Mouse (Mus musculus): Measurements from ENCODE around the gene Myadm. TPM values are rescaled to one million over a fixed set of nuclear protein-coding genes. Genes with fewer than 3 reads are reported as not detected.

Myadm gene
- polyA plus RNA-seq, 1 experiment from 2014 or later, result 40.4 TPM

- no peak overlapping the region for H3K9ac ChIP-seq
- no peak overlapping the region for H3K4me2 ChIP-seq
- peaks cover 90% of the 10 kb centered on the region for H3K36me3 ChIP-seq
- no peak for ATAC-seq (ENCODE audit: low read depth)
- H3K27ac ChIP-seq (replicated peaks), result no peak overlapping the region
- 71% methylated on average over 5 of the region's 5 CpGs for WGBS
- H3K9me3 ChIP-seq, result no peaks in the 10 kb centered on the region
- H3K27me3 ChIP-seq, result no peaks in the 10 kb centered on the region
- no peak overlapping the region for H3K4me3 ChIP-seq
- no peaks in the 10 kb centered on the region for H3K4me1 ChIP-seq (replicated peaks)
These were observed 59.4 kb downstream of the Myadm start for GRCm38 (mm10) chr7:3348326-3348725.

DNA sequence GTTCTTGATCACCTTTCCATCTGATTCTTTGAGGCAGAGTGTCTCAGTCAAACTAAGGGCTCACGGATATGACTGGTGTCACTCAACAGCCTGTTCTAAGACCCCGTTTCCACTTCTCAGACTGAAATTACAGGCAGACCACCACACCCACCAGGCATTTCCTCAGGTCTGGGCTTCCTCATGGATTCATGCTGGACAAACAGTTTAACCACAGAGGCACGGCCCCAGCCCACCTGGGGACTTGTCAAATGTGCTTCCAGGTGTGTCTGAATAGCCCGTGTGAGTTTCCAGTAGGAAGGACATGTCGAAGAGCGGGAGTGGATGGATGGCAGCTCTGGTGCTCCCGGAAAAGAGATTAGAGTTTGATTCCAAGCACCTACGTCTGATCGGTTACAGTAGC lies 60.9 kb downstream of the Myadm start:
- no peaks in the 10 kb centered on the region for H3K27me3 ChIP-seq
- peaks cover 82% of the 10 kb centered on the region for H3K36me3 ChIP-seq
- H3K27ac ChIP-seq (replicated peaks), result no peak overlapping the region
- no peaks in the 10 kb centered on the region for H3K4me1 ChIP-seq (replicated peaks)
- H3K9ac ChIP-seq, result no peak overlapping the region
- no peaks in the 10 kb centered on the region for H3K9me3 ChIP-seq
- no peak for ATAC-seq (ENCODE audit: low read depth)
- 90% methylated on average over 9 of the region's 9 CpGs for WGBS
- no peak overlapping the region for H3K4me3 ChIP-seq
- H3K4me2 ChIP-seq, result no peak overlapping the region

Other genes with a start within 250 kb of the Myadm start
- not detected in 2 replicates for gene AU018091, start 119.9 kb upstream of the Myadm start, polyA plus RNA-seq (2015; fragmentation: Nextera tagmentation; extraction: Ambion mirVana)
- gene Nlrp12, start 39.3 kb upstream of the Myadm start, polyA plus RNA-seq (2015; fragmentation: Nextera tagmentation; extraction: Ambion mirVana), result not detected in 2 replicates
- 0.64 and 0.76 TPM in 2 replicates for gene Prkcg, start 99 bp downstream of the Myadm start, polyA plus RNA-seq (2015; fragmentation: Nextera tagmentation; extraction: Ambion mirVana)
- 4.2 and 4.5 TPM in 2 replicates for gene Cacng7, start 43.9 kb downstream of the Myadm start, polyA plus RNA-seq (2015; fragmentation: Nextera tagmentation; extraction: Ambion mirVana)
- gene Cacng8, start 101.6 kb downstream of the Myadm start, polyA plus RNA-seq (2015; fragmentation: Nextera tagmentation; extraction: Ambion mirVana), result 12.1 and 12.8 TPM in 2 replicates
- 0.10 and 0.69 TPM in 2 replicates for gene Cacng6, start 135.1 kb downstream of the Myadm start, polyA plus RNA-seq (2015; fragmentation: Nextera tagmentation; extraction: Ambion mirVana)
- not detected in 2 replicates for gene Tarm1, start 213.5 kb downstream of the Myadm start, polyA plus RNA-seq (2015; fragmentation: Nextera tagmentation; extraction: Ambion mirVana)

Data from neural tube, embryonic 13.5 days (tissue).